Mouse (Mus musculus): Measurements from ENCODE around the gene Sdk2.

Sdk2 gene

GRCm38 (mm10) chr11:113750571-113751483, 316.0 kb downstream of the Sdk2 start:
- in situ Hi-C loops (cut with MboI; ENCODE audit: low sequenced_read_pairs): no loop called here

DNA sequence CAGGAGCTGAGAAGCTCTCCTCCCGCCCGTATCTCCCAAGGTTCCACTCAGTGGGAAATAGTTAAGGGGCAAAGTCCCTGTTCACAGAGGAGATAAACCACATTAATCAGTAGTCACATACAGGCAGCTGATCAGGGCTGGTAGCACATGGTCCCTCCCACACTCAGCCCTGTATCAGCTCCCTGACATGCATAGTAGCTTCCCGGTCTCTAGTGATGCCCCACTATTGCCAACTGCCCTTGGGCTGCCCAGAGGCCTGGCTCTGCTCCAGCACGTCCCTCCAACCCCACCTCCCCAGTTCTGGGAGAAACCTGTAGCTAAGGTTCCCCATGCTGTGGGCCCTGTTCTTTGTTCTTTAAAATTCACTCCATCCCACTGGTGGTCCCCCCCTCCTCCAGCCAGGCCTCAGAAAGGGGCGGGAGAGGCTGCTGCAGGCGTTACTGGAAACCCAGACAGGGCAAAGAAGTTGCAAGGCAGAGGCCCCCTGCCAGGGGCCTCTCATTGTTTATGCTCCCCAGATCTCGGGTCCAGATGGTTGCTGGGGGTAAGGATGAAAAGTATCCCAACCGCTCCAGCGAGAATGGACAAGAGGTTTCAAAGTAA, 317.0 kb downstream of the Sdk2 start:
- in situ Hi-C loops (cut with MboI; ENCODE audit: low sequenced_read_pairs): no loop called here

DNA sequence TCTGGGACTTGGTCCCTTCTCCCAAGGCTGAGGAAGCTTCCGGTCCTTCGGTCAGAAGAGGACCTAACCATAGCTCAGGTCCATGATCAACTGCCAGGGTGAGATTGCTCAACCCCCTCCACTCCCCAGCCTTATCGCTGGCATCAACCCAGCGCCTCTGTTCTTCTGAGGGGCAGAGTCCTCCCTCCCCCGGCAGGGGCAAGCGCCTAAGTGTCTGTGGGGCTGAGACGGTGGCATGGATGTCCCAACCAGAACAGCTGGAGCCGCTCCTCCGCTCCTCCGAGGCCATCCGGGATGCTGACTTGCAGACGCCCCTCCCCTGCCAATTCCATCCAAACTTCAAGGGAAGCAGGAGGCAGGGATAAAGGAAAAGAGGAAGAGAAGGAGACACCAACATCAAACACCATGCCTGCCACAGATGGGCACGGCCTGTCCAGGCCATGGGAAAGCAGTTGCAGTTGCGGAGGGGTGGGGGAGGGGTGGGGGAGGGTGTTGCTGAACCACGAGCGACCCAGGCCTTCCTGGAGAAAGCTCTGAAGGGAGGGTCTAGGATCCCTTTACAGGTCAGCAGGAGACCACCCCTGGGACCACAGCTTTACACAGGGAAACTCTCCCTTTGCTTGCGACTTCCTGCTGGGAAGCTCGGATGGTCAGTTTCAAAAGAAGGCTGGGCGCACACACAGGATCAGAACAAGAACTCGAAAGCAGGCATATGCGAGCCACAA, 317.9 kb downstream of the Sdk2 start:
- in situ Hi-C loops (cut with MboI; ENCODE audit: low sequenced_read_pairs): no loop called here

DNA sequence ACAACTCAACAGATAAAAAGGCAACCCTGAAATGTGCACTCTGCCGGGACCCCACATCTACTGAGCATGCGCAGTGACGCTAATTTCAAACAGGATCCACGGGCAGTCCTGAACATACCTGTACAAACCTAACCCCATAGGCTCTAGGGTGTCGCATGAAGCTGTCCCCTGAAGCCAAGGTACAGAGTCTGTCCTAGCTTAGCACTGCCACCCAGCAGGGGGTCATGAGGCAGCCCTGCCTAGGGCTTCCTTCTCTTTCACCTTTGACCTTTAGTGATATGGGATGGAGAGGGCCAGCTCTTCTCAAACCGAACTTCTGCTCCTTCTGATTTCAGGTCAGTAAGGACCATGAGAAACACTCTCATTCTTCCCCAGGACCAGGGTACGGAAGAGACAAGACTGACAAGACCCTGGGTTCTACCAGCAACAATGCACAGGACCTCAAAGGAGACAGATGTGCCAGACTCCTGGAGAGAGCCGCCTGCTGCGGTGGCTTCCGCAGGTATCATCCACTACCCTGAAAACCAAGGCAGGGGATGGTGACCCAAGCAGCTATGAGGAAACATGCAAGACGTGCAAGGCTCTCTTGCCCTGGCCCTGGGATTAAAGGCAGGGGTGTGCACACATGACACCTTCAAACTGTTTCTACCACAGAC, 319.0 kb downstream of the Sdk2 start:
- in situ Hi-C loops (cut with MboI; ENCODE audit: low sequenced_read_pairs): no loop called here

DNA sequence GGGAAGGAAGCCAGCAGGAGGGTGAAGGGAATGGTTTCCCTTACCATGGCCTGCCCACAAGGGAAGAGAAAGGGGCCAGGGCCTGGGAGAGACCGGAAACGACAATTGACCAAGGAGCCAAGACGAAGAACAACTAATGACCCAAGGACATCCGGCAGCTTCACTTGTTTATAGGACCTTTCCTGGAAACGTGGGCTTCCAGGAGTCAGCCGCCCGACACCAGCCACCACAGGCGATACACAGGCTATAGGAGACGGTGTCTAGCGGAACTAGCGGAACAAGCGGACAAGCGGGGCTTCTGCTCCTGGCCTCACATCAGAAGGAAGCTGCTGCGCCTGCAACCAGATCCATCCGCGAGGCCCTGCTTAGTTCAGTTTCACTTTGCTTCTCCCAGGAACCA, 319.8 kb downstream of the Sdk2 start:
- in situ Hi-C loops (cut with MboI; ENCODE audit: low sequenced_read_pairs): no loop called here

GRCm38 (mm10) chr11:113745961-113746360, 320.9 kb downstream of the Sdk2 start:
- in situ Hi-C loops (cut with MboI; ENCODE audit: low sequenced_read_pairs): no loop called here

DNA sequence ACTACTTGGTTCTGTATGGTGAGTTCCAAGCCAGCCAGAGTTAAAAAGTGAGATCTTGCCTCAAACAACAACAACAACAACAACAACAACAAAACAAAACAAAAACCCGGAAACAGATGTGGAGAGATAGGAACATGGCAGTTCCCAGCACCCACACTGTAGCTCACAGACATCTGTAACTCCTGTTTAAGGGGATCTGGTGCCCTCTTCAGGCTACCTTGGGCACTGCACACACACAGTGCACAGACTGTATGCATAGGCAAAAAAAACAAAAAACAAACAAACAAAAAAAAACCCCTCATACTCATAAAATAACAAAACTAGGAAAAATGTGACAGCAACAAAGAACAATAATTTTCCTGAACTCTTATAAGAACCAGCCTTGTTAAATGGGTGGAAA, 323.8 kb downstream of the Sdk2 start:
- in situ Hi-C loops (cut with MboI; ENCODE audit: low sequenced_read_pairs): no loop called here

DNA sequence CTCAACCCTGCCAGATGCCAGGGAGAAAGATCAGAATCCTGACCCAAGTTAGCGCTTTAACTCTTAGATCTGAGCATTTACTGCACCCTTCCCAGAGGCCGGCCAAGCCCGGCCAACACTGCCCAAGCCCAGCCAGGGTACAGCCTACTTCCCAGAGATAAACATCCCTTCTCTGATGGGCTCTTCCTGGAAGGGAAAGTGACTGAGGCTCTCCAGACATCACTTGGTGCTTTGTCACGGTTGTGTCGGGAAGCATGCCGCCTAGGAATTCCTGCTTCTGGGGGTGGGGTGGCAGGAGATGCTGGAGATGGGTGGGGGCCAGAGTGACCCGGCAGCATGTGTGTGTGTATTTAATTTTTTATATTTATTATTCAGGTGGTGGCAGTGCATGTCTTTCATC, 326.7 kb downstream of the Sdk2 start:
- in situ Hi-C loops (cut with MboI; ENCODE audit: low sequenced_read_pairs): no loop called here

DNA sequence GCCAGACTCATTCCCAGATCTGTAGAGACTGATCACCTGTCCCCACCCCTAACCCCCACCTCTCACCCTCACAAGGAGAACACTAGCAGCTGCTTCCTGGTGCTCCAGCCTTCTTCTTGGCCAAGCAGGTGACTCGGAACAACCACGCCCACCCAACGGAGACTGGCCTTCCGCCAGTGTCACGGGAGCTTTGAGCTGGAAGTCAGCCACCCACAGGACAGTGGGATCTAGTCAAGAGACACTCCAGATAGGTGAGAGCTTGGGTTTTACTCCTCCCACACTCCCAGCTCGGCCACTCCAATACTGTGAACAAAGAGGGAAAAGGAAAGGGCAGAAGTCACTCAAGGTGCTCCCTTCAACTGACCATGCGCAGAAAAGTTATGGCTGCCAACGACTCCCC, 327.6 kb downstream of the Sdk2 start:
- in situ Hi-C loops (cut with MboI; ENCODE audit: low sequenced_read_pairs): no loop called here

GRCm38 (mm10) chr11:113737912-113738311, 328.9 kb downstream of the Sdk2 start:
- in situ Hi-C loops (cut with MboI; ENCODE audit: low sequenced_read_pairs): no loop called here

DNA sequence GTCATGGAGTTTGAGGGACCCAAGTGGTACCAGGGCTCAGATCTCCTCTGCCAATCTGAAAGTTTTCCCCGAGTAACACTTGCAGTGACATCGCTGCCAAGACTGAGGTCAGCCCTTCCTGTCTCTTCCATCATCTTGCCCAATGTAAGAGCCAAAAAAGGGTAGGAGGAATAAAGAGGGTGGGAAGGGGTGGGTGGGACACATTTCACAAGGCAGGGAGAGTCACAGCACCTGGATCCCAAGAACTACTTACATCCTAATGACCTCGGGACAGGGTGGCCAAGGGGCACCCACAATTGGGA, 329.3 kb downstream of the Sdk2 start:
- in situ Hi-C loops (cut with MboI; ENCODE audit: low sequenced_read_pairs): no loop called here

- in situ Hi-C loops (cut with MboI; ENCODE audit: low sequenced_read_pairs): no loop called here
These were observed 329.8 kb downstream of the Sdk2 start for GRCm38 (mm10) chr11:113736848-113737552.

GRCm38 (mm10) chr11:113735151-113735550, 331.7 kb downstream of the Sdk2 start:
- in situ Hi-C loops (cut with MboI; ENCODE audit: low sequenced_read_pairs): no loop called here

GRCm38 (mm10) chr11:113733631-113734364, 333.0 kb downstream of the Sdk2 start:
- in situ Hi-C loops (cut with MboI; ENCODE audit: low sequenced_read_pairs): no loop called here

GRCm38 (mm10) chr11:113731945-113732612, 334.8 kb downstream of the Sdk2 start:
- in situ Hi-C loops (cut with MboI; ENCODE audit: low sequenced_read_pairs): no loop called here

GRCm38 (mm10) chr11:113730879-113731278, 336.0 kb downstream of the Sdk2 start:
- in situ Hi-C loops (cut with MboI; ENCODE audit: low sequenced_read_pairs): no loop called here

GRCm38 (mm10) chr11:113729917-113730316, 336.9 kb downstream of the Sdk2 start:
- in situ Hi-C loops (cut with MboI; ENCODE audit: low sequenced_read_pairs): no loop called here

DNA sequence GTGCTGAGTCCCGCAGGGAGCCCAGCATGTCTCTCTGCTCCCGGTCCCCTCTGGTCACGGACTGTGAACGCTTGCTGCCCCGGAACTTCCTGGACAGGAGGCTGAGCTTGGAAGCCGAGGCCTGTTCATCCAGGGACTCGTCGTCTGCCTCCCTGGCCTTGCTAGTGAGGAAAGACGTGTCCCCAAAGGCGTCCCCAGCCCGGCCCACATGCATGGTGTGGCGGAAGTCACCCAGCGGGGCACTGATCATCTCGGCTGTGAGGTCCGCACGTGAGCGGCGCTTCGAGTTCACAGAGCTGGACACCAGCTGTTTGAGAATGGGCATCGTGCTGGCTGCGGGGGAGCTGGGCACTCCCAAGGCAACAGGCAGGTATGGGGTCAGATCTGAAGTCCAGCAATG, 337.6 kb downstream of the Sdk2 start:
- in situ Hi-C loops (cut with MboI; ENCODE audit: low sequenced_read_pairs): no loop called here

DNA sequence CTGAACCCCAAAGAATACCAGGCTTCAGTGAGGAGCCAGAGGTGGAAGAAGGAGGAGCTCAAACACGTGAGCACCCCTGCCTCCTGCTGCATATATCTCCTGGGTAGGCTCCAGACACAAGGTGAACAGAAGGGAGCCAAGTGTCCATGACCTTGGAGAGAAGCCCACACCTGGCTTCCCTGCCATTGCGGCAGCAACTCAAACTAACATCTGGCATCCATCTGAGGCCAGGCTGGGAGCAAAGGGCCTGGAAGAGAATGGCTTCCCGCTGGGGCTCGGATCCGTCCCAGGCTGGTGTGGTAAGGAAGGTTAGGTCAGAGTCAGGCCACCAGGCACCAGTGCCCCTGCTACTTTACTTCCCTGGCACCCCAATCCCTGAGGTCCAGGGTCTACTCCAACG, 338.9 kb downstream of the Sdk2 start:
- in situ Hi-C loops (cut with MboI; ENCODE audit: low sequenced_read_pairs): no loop called here

All from CH12F3 (cell line).